Mouse (Mus musculus) natural killer cell, adult 2 months (primary cell): ENCODE data around the gene Grm5.
A peak's percentile ranks its signal among the peaks of the same experiment; 100 is the strongest.

ENCODE experiments used
- DNase-seq, 2 experiments: peaks; one replicate each; pipeline ENCODE4 v3.0.0; 2022; ENCODE audit warnings: low spot score in 2 of 2

The Grm5 gene

GRCm38 (mm10) chr7:87846082-87846481 is 262.1 kb downstream of the Grm5 start:
- DNase-seq, result no peak

DNA sequence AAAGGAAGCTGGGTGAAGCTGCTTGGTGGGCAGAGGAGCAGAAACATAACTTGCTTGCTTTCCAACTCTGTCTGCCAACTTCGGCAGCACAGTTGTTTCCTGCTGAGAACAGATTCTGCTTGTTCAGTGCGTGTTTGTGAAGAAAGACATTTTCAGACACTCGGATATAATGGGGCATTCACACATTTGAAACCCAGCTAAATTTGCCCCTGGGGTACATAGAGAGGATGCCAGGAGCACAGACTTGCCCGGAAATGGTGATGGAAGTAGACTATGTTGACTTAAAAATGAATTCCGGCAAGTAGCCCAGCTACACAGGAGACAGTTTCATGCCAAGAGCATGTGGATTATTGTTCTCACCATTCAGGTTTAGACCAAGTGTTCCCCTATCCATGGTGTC is 342.0 kb downstream of the Grm5 start:
- DNase-seq, result no peak

- DNase-seq, result no peak
Measured at GRCm38 (mm10) chr7:87937415-87937814, 353.4 kb downstream of the Grm5 start.

DNA sequence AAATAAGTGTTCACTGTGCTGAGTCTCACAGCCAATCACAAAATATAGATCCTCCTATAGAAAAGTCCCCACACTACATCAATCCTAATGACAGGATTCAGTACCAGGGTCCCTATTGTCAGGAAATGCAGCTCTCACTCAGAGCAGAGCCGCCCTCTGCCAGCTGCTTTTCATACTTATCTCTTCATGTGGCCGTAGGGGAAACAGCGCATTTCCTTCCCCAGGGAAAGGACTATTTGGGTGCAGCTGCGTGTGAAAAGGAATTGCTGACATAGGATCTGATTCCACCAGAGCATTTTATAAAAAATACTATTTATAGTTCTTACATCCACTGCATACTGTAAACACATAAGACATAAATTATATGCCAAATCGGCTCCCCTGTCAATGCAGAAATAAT is 354.3 kb downstream of the Grm5 start:
- no peak for DNase-seq

DNA sequence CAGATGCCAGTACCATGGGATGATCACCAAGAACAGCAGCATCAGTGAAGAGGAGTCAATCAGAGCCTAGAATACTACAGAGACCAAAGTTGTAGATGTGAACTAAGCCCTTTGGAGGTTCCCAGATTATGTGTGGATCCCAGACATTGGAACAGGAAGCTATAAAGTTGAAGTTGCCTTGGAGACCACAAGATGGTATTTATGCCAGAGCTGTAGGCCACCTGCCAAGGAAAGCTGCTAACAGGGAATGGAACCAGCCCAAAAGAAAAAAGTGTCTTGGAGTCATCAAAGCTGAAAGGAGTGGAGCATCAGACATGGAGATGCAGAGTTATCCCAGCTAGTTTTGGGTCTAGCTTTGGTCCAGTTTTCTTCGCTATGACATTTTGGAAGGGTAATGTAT is 366.2 kb downstream of the Grm5 start:
- no peak for DNase-seq

- DNase-seq, result no peak
Measured at GRCm38 (mm10) chr7:87973216-87973615, 389.2 kb downstream of the Grm5 start.

- DNase-seq, result no peak
Measured at GRCm38 (mm10) chr7:87975041-87975440, 391.1 kb downstream of the Grm5 start.

- no peak for DNase-seq
Measured at GRCm38 (mm10) chr7:87983494-87983893, 399.5 kb downstream of the Grm5 start.

DNA sequence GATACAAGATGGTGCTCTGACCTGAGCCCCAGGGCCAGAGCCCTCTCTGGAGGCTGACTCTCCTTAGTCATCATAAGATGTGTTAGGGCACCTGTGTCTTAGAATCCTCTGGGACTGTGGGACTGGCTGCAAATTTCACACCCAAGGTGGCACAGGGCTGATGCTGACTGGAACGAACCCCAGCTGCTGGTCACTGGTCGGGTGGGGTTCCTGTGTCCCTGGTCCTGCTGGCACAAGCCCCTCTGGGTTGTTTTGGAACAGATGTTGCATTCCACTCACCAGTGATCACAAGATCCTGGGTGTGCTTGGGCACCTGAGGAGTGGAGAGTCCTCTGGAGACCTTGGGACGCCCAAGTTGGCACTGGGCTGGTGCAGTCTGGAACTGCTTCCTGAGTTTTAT is 430.5 kb downstream of the Grm5 start:
- DNase-seq, result no peak

GRCm38 (mm10) chr7:88027411-88028132 is 443.6 kb downstream of the Grm5 start:
- no peak for DNase-seq

DNA sequence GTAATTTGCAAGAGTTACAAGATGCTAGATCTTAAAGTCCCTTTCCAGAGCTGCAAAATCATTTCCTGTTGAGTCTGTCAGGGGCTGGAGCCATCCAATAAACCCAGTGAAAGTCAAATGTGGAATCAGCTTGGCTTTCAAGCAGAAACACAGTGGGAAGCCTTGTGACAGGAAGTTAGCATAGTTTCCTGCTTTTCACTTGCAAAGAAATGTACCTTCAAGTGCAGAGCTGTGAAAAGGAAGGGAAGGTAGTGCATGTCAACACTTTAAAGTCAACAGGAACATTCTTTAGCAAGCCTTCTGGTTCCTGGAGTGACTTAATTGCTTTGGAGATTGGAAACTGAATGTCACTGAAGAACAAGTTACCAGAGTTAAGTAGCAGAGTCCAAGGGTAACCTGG is 463.4 kb downstream of the Grm5 start:
- DNase-seq, result no peak

DNA sequence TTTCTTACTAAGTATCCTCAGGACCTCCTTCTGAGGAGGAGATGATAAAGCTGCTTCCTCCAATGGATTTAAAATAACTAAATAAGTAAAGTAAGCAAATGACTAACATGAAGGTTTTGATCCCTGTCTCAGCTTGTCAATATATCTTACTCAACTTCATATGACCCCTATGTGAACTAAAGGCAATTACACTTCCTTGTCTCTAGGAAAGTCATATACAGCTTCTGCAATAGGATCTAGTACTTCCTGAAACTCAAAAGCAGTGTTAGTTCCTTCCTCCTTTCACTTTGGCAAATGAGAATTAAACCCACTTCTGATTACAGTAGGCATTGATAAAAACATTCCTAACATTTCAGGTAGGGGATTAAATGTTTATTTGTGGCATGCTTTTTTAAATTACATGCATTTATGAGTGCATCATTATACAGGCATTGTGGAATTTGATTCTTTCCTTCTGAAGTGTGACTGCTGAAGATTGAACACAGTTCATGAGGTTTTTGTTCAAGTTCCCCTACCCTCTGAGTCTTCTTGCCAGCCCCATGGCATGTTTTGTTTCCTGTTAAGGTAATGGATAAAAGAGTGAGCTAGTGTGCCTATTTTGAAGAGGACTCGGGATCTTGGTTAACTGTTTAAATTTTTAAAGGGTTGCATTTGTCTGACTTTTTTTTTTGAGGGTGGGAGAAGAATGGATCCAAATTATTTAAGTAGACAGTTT is 470.4 kb downstream of the Grm5 start:
- no peak for DNase-seq

GRCm38 (mm10) chr7:88056438-88056837 is 472.5 kb downstream of the Grm5 start:
- DNase-seq, result no peak

DNA sequence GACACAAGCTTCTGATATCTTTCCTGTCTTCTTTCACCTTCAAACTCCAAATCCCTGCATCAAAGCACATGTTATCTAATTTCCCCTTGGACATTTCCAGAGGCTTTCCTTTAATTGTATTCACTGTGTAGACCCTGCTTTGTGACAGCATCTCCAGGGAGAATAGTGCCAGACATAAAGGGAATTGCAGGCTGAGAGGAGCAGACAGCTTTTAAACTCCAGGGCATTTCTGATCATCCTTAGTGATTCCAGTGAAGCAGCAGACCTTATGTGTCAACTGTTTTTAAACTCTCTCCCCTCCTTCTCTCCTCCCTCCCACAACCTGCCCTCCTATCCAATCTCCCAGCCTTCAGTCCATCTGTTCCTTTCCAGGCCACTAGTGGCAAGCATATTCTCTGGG is 507.1 kb downstream of the Grm5 start:
- no peak for DNase-seq

DNA sequence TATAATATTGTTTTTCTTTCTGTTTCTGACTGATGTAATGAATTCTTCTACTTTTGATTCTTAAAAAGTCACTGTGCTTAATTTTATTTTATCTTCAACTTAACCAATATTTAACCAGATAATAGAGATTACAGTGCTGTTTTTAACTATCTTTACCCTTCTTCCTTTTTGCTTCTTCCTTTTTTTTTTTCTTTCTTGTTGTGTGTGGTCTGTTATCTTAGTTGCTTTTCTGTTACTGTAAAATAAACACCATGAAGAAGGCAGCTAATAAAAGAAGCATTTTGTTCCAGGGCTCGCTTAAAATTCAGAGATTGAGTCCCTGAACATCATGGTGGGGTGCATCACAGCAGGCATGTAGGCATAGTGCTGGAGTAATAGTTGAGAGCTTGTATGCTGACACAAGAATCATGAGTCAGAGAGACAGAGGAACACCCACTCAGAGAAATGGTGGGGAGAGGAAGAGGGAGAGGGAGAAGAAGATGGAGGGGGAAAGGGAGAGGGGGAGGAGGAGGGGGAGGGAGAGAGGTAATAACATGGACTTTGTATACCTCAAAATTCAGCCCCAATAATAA is 512.7 kb downstream of the Grm5 start:
- no peak for DNase-seq

DNA sequence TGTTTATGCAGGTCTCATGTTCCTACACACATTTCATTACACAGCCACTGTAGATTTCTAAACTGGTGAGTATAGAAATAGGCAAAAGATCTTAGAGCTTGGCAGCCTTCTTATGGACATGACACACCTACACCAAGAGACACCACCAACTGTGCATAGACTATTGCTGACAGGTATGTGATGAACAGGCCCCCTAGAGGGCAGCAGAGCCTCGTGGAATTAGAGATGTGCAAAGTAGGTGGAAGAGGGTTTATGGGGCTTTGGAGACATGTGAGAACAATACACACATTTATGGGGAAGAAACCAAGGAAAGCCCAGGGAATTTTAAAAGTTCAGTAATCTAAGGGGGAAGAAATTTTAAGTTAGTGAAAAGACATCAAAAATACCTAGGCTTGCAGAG is 513.7 kb downstream of the Grm5 start:
- peak; percentile 52 to 66 for DNase-seq

DNA sequence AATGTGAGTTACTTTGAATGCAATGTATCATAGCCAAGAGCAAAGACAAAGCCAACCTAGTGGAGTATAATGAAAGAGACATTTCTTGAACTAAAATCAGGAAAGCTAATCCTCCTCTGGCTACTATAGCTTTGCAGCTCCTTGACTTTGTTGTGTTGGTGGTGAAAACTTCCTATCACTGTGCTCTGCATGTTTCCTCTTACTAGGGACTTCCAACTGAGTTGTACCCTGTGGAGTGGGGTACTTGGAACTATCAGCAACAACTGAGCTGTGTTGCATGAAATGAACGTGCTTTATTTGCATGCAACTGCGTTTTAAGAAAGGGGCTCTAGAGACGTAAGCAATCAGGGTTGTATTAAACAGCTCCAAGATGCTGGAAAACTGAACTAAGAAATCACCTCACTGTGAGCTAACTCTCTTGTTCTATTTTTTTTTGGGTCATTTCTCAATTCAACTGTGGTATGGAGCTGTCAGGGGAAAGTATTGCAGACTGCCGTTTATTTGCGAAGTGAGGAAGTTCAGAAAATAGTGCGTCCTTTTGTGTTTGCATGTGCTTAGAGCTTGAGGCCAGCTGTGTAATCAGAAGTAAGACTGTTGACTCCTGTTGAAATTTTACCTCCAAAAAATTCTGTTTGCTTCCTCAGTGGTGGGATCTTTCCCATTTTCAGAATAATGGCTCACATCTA is 532.9 kb downstream of the Grm5 start:
- no peak for DNase-seq

DNA sequence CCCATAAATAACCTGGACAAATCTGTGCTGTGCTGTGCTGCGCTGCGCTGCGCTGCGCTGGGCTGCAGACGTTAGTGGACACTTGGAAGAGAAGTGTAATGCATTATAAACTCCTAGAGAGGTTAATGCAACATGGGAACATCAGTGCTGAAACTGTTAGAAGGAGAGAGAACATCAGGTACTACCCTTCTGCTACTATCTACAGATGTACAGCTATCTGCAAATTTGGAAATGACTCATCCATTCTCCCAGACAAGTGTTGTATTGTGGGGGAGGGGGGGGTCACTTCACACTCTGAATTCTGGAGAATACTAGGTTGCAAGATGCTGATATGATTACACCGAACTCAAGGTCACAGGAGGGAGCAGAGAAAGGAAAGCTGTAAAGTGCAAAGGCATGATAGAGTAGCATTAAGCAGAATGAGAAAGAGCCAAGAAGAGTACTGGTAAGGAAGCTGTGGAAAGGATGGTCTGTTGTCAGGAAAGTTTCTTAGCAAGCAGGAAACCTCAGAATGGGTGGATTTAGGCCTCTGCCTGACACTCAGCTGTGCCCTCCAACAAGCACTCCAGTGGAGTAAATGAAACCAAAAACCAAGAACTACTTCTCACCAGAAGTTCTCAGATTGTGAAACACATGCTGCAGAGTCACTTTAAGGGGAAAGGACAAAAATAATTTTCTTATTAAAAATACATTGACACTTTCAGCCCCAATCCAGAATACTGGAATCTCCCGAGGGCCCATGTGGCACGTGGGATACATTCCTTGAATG is 544.3 kb downstream of the Grm5 start:
- DNase-seq, result no peak

- DNase-seq, result no peak
Measured at GRCm38 (mm10) chr7:88129536-88130487, 545.8 kb downstream of the Grm5 start.

- no peak for DNase-seq
Measured at GRCm38 (mm10) chr7:88130488-88130849, 546.5 kb downstream of the Grm5 start.
